Mouse (Mus musculus): ENCODE data around the gene Rnf144a.
A peak's percentile ranks its signal among the peaks of the same experiment; 100 is the strongest.
"Not testable (repeated sequence)": the region's sequence is repeated elsewhere in the genome, so short reads cannot be mapped to it uniquely, and the experiment has no call there.

Rnf144a gene

GRCm38 (mm10) chr12:26415104-26415771 lies at the start of gene Rnf144a:
Gene Rnf144a (minus strand): TSS chr12:26415254.
- DNase-seq (ENCODE audit: low read depth): peak; percentile 92

DNA sequence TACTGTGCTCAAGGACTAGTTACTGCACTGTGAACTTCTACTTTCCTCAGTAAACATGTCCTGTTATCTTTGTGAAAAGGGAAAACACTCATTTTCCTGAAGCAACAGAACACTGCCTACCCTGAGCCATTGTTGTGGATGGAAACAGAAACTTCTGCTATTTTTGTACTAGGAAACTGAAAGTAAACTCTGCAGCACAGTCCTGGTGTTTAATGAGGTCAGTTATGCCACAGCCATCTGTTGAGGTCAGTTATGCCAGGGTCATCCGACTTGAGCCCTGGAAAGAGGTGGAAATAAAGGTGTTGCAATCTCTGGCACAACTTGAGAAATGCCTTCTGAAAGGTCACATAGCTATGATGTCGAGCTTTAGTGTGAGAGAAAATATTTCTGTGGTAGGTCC lies 45.0 kb upstream of the Rnf144a start:
- peak; percentile 44 for DNase-seq (ENCODE audit: low read depth)

- DNase-seq (ENCODE audit: low read depth): peak; percentile 97
Observed at GRCm38 (mm10) chr12:26456028-26456698, 41.1 kb upstream of the Rnf144a start, which contains the start of gene Rsad2. Gene Rsad2 (minus strand): TSS chr12:26456452.

GRCm38 (mm10) chr12:26454682-26455081 lies 39.6 kb upstream of the Rnf144a start:
- no peak for DNase-seq (ENCODE audit: low read depth)

GRCm38 (mm10) chr12:26452951-26453350 lies 37.9 kb upstream of the Rnf144a start:
- no peak for DNase-seq (ENCODE audit: low read depth)

- DNase-seq (ENCODE audit: low read depth): no peak
Observed at GRCm38 (mm10) chr12:26451150-26451549, 36.1 kb upstream of the Rnf144a start.

DNA sequence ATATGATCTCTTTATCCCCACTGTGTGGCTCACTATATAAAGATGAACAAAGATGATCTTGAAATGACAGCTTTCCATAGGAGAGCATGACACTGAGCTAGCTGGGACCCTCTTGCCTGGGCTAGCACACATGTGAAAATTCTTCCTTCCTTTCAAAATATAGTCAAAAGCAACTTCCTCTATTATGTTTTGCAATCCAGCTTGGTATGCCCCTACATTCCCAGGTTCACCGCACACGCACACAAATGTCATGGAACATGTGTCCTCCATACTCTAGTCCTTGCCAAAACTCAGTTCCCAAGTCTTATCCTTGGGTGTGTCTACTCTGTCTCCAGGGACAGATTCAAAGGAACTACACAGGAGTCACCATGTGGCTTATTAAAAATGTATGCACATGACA lies 34.4 kb upstream of the Rnf144a start:
- no peak for DNase-seq (ENCODE audit: low read depth)

GRCm38 (mm10) chr12:26446377-26447045 lies 31.5 kb upstream of the Rnf144a start:
- DNase-seq (ENCODE audit: low read depth): no peak

DNA sequence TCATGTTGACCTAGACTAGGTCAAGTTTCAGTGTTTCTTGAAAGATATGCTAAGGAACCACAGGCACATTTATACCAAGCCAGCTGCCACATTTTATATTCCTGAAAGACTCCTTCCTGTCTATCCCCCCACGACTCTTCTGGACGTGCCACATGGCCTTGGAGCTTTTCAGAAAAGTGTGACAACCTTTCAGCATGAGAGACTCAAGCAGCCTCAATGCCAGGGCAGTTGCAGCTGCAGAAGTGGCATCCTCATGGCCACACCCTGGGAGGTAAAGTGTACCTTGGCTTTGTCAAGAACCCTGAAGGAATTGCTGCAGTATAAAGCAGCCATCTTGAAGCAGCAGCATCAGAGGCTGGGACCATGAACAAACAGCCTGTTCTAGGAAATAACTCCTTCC lies 29.5 kb upstream of the Rnf144a start:
- no peak for DNase-seq (ENCODE audit: low read depth)

DNA sequence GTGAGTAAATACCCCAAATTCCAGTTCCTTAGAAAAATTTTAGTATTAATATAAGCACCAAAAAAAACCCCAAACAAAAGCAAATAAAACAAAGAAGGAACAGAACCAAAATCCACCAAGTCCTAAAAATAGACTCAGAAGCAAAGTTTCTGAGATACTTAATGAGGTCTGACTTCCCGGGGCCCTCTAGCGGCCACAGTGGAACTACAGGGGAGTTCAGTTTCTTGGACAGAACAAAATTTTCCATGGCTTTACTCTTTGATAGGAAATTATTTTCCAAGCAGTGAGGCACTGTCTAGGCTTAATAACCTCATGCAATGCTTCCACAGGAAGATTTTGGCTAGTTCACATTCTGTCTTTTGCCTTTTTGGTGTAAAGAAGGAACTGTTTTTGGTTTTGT lies 29.0 kb upstream of the Rnf144a start:
- peak; percentile 78 for DNase-seq (ENCODE audit: low read depth)

GRCm38 (mm10) chr12:26439366-26439765 lies 24.3 kb upstream of the Rnf144a start:
- DNase-seq (ENCODE audit: low read depth): peak; percentile 24

DNA sequence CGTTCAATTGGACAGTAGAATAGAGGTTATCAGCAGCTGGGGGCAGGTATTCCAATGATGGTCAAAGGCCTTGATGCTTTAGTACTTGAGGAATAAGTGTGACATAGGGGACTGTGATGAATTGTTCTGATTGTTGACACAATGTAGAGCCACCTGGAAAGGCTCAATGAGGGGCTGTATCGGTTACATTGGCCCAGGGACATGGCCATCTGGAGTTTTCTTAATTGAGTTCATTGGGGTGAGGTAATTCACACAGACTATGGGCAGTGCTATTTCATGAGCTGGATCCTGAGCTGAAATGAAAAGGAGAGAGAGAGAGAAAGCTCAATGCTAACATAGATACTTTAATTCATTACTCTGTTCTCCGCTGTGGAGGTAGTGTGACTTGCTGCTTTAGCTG lies 22.9 kb upstream of the Rnf144a start:
- DNase-seq (ENCODE audit: low read depth): no peak

GRCm38 (mm10) chr12:26436334-26436733 lies 21.3 kb upstream of the Rnf144a start:
- no peak for DNase-seq (ENCODE audit: low read depth)

- not testable (repeated sequence) for DNase-seq (ENCODE audit: low read depth)
Observed at GRCm38 (mm10) chr12:26428771-26429170, 13.7 kb upstream of the Rnf144a start.

GRCm38 (mm10) chr12:26424841-26425240 lies 9.8 kb upstream of the Rnf144a start:
- peak; percentile 88 for DNase-seq (ENCODE audit: low read depth)

DNA sequence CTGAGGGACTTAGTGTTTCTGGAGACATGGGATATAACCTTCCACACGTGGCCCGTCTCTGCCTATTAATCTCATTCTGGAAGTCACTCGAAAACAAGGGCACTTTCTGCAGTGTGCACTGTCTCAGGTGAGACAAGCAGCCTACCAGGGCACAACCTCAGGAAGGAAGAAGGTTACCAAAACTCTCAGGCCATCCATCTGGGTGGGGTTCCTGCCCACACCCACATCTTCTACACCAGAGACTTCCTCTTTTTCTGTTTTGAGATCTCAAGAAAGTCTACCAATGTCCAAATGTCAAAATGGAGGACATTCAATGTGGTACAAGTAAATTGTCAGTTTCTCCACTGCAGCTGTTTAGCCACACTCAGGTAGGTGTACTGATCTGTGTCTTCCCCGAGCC lies 3.3 kb upstream of the Rnf144a start:
- peak; percentile 47 for DNase-seq (ENCODE audit: low read depth)

DNA sequence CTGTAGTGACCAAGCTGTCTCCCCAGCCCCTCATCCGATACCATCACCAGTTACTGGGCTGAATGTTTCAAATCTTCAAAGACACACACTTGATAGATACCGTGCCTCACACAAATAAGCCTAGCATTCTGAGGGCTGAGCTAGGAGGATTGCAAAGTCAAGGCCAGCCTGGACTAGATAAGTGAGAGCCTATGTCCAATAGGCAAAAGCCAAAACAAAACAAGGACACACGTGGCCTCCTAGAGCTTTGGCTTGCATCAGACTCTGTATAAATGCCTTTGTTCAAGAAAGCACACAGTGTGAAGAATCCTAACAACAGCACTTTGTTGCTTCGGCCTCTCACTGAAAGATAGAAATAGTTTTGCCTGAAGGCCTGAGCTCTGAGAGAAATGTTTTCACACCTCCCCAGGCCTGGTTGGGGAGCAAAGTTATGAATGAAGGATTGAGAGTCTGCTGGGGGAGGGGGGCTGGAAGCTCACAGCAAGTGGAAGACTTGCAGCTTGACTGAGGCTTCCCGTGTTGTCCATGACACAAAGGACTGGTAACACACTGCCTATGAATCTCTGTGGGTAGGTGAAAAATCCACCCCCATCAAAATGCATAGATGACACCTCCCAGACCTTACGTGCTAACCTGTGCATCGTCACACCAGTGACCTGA lies 1.7 kb upstream of the Rnf144a start:
- DNase-seq (ENCODE audit: low read depth): no peak

DNA sequence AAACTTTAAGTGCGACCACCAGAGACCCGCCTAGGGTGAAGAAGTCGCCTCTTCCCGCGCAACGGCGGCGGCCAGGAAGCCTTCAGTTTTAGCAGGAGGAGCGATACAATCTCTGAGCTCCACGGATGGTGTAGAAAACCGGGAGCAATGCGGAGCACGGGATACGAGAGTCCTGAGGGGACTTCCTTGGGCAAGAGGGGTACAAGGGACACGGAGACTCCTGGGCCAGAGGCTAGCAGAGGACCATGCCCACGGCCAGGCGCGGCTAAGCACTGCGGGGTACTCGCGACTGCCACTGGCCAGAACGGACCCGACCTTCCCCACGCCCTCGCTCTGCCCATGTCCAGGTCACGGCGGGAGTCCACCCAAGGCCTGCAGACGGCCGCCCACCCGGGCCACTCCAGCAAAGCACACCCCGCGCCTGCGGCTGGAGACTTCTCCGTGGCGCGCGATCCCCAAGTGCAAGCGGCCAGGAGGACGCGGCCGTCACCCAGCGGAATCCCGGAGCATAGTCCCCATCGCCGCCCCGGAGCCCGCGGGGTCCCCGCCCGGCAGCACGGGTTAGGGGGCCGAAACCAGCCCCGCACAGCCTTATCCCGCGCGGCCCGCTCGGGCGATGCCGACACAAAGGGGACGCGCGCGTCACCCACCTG lies 477 bp downstream of the Rnf144a start:
- no peak for DNase-seq (ENCODE audit: low read depth)

- no peak for DNase-seq (ENCODE audit: low read depth)
Observed at GRCm38 (mm10) chr12:26413961-26414411, 1.1 kb downstream of the Rnf144a start.

DNA sequence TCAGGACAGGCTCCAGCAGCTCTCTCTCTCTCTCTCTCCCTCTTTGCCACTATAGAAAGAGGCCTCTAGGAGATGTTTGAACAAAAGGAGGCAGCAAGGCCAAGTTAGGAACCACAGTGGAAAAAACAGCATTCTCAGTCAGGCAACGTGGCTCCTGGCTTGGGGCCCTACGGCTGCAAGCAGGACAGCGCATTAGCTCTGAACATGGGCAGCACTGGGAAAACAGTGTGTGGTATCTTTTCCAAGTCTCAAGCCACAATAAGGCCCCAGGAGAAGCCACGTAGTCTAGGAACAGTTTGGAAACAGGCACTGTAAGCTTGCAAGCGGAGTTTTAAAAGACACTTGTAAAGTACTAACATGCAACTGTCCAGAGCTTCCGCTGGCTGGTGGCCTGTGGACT lies 2.3 kb downstream of the Rnf144a start:
- DNase-seq (ENCODE audit: low read depth): no peak

- DNase-seq (ENCODE audit: low read depth): no peak
Observed at GRCm38 (mm10) chr12:26411841-26412450, 3.1 kb downstream of the Rnf144a start.

DNA sequence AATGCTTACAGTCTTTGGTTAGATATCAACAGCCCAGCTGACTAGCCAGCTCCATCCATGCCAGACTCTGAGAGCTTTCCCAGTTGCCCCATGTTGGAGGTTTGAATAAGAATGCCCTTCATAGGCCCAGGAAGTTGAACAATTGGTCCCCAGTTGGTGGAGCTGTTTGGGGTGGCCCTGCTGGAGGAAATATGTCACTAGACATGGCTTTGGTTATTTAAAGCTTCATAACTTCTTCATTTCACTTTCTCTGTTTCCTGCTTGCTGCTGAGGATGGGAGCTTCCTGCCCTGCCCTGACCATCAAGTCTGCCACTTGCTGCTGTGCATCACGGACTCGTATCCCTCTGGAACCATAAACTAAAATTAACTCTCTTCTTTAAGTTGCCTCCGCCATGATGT lies 4.6 kb downstream of the Rnf144a start:
- DNase-seq (ENCODE audit: low read depth): no peak
